Mouse (Mus musculus) ES-Bruce4 (cell line): ENCODE data around the gene Procr. TPM values are rescaled to one million over a fixed set of nuclear protein-coding genes. Genes with fewer than 3 reads are reported as not detected.

Experiments used
- H3K27ac ChIP-seq: 2 replicates; pipeline ENCODE4 v1.5.1; 2012; ENCODE audit warnings: low read length, inconsistent platforms; ENCODE audit not compliant: insufficient read depth
- H3K27me3 ChIP-seq: 2 replicates; pipeline ENCODE4 v1.6.1; 2012; ENCODE audit warnings: mild to moderate bottlenecking, low read length, inconsistent platforms; ENCODE audit not compliant: control insufficient read depth, poor library complexity, insufficient read depth, severe bottlenecking
- H3K36me3 ChIP-seq: 2 replicates; pipeline ENCODE4 v1.6.1; 2012; ENCODE audit warnings: inconsistent platforms, mild to moderate bottlenecking, low read length, moderate library complexity; ENCODE audit not compliant: control insufficient read depth, poor library complexity, insufficient read depth, severe bottlenecking
- H3K4me1 ChIP-seq: one replicate; pipeline ENCODE4 v1.8.1; 2011; ENCODE audit warnings: low read length; ENCODE audit not compliant: control insufficient read depth, insufficient read depth
- H3K4me3 ChIP-seq: 2 replicates; pipeline ENCODE4 v1.5.1; 2011; ENCODE audit warnings: low read depth, mild to moderate bottlenecking, low read length
- H3K9ac ChIP-seq: 2 replicates; pipeline ENCODE4 v1.6.1; 2012; ENCODE audit warnings: low read depth, mild to moderate bottlenecking, inconsistent platforms; ENCODE audit not compliant: poor library complexity, severe bottlenecking
- H3K9me3 ChIP-seq: replicated peaks from 2 replicates; pipeline ENCODE4 v1.6.1; 2012; ENCODE audit warnings: mild to moderate bottlenecking, low read length, inconsistent platforms; ENCODE audit not compliant: control insufficient read depth, poor library complexity, insufficient read depth, severe bottlenecking
- CTCF ChIP-seq: IDR thresholded peaks from one replicate; pipeline ENCODE4 v1.8.1; 2011; ENCODE audit warnings: low read depth, low read length
- EP300 ChIP-seq: IDR thresholded peaks from 2 replicates; pipeline ENCODE4 v1.6.1; 2011; ENCODE audit warnings: low read depth, low read length; ENCODE audit not compliant: insufficient read depth
- POLR2A ChIP-seq: IDR thresholded peaks from one replicate; pipeline ENCODE4 v1.8.1; 2011; ENCODE audit warnings: low read length; ENCODE audit not compliant: insufficient read depth
- polyA plus RNA-seq: library from polyadenylated mRNA; stranded (reverse); fragments of >200 nt; gene quantifications from 2 replicates; pipeline ENCODE4 v1.2.4, GENCODE M21; 2011; ENCODE audit warnings: low read depth; ENCODE audit not compliant: missing spikeins, insufficient read depth, insufficient read length

Procr gene
- polyA plus RNA-seq, 1 experiment: 6.6 TPM

DNA sequence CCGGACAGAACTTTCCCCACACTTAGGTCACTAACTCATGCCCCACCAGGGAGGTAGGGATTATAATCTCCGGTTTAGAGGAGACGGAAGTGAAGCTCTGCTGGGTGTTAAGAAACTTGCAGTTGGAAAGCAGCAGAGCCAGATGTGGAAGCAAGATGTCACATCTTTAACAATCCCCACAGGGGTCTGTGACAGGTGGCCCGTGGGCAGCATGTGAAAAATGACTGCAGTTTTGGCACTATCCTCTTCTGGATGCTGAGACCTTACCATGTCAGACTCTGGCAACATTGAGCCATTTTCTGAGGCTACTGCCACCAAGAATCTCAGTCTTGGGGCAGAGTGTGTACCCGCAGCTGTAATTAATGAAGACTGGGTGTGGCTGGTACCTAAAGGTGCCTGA is 53.1 kb downstream of the Procr start:
- Histone ChIP-seq H3K9ac (no peak overlapping the region), H3K9me3 (no peaks in the 10 kb centered on the region), H3K36me3 (no peaks in the 10 kb centered on the region), H3K4me3 (no peak overlapping the region), H3K27ac (no peak overlapping the region), H3K4me1 (no peaks in the 10 kb centered on the region), H3K27me3 (no peaks in the 10 kb centered on the region)
- TF ChIP-seq CTCF: no peak
- no peak for TF ChIP-seq EP300
- no peak for TF ChIP-seq POLR2A

Other genes with a start within 250 kb of the Procr start
- gene Acss2, start 233.2 kb upstream of the Procr start, polyA plus RNA-seq: 6.3 and 10.3 TPM in 2 replicates
- gene Ggt7, start 232.9 kb upstream of the Procr start, polyA plus RNA-seq: 1.1 and 1.4 TPM in 2 replicates
- 13.4 and 14.8 TPM in 2 replicates for gene Gss, start 158.3 kb upstream of the Procr start, polyA plus RNA-seq
- gene Myh7b, start 139.9 kb upstream of the Procr start, polyA plus RNA-seq: 0.70 and 1.0 TPM in 2 replicates
- gene Trpc4ap, start 58.7 kb upstream of the Procr start, polyA plus RNA-seq: 80.0 and 81.2 TPM in 2 replicates
- gene Edem2, start 21.6 kb upstream of the Procr start, polyA plus RNA-seq: 21.7 and 23.1 TPM in 2 replicates
- gene Gm17581, start 15.3 kb upstream of the Procr start, polyA plus RNA-seq: not detected in 2 replicates
- gene Mmp24, start 24.2 kb downstream of the Procr start, polyA plus RNA-seq: 0.18 and 0.26 TPM in 2 replicates
- 10.1 and 11.2 TPM in 2 replicates for gene BC029722, start 68.3 kb downstream of the Procr start, polyA plus RNA-seq
- gene Eif6, start 75.8 kb downstream of the Procr start, polyA plus RNA-seq: 92.4 and 114 TPM in 2 replicates
- gene Fam83c, start 83.7 kb downstream of the Procr start, polyA plus RNA-seq: 0.30 and 0.50 TPM in 2 replicates
- gene Uqcc1, start 179.2 kb downstream of the Procr start, polyA plus RNA-seq: 65.2 and 71.2 TPM in 2 replicates
- not detected in 2 replicates for gene Gm15557, start 189.6 kb downstream of the Procr start, polyA plus RNA-seq
- not detected in 2 replicates for gene Gdf5, start 194.2 kb downstream of the Procr start, polyA plus RNA-seq
- gene Cep250, start 205.3 kb downstream of the Procr start, polyA plus RNA-seq: 24.9 and 26.0 TPM in 2 replicates